Mouse (Mus musculus) right cerebral cortex, postnatal 14 days (tissue): ENCODE measurements at regions not wholly inside any gene's neighbourhood (a gene's known extent, or its start where the extent isn't known, plus 50 kb on each side); places are given as distances from the start of the nearest gene placed in this dataset.

Source experiments
- DNase-seq: peaks from one replicate; pipeline ENCODE4 v3.0.0; 2022

- no peak for DNase-seq
These were observed 50.8 kb upstream of the 1700016C15Rik start for GRCm38 (mm10) chr1:177678832-177679231.
